Mouse (Mus musculus) stomach, embryonic 15.5 days (tissue): ENCODE data around the gene Fbh1. TPM values are rescaled to one million over a fixed set of nuclear protein-coding genes. Genes with fewer than 3 reads are reported as not detected.

Source experiments
- ATAC-seq: fragments of 200-750 bp; cut with Nextera tagmentation; 2 replicates; pipeline ENCODE4 v1.8.0; 2017; ENCODE audit warnings: low read depth, moderate number of reproducible peaks, moderate TSS enrichment; ENCODE audit not compliant: insufficient read depth, low FRiP score
- H3K27ac ChIP-seq: fragments of 300-500 bp; sonication (generic); 2 replicates; pipeline ENCODE4 v1.5.1; 2015; ENCODE audit warnings: mild to moderate bottlenecking, inconsistent platforms
- H3K27me3 ChIP-seq: fragments of 300-500 bp; sonication (generic); replicated peaks from 2 replicates; pipeline ENCODE4 v1.6.1; 2015; ENCODE audit warnings: inconsistent platforms
- H3K36me3 ChIP-seq: fragments of 300-500 bp; sonication (generic); 2 replicates; pipeline ENCODE4 v1.6.1; 2015; ENCODE audit warnings: inconsistent platforms
- H3K4me1 ChIP-seq: fragments of 300-500 bp; sonication (generic); 2 replicates; pipeline ENCODE4 v1.6.1; 2015; ENCODE audit warnings: inconsistent platforms
- H3K4me2 ChIP-seq: fragments of 300-500 bp; sonication (generic); 2 replicates; pipeline ENCODE4 v1.6.1; 2015; ENCODE audit warnings: mild to moderate bottlenecking, inconsistent platforms
- H3K4me3 ChIP-seq: fragments of 300-500 bp; sonication (generic); replicated peaks from 2 replicates; pipeline ENCODE4 v1.5.1; 2015; ENCODE audit warnings: inconsistent platforms
- H3K9ac ChIP-seq: fragments of 300-500 bp; sonication (generic); 2 replicates; pipeline ENCODE4 v1.6.1; 2015; ENCODE audit warnings: inconsistent platforms
- H3K9me3 ChIP-seq: fragments of 300-500 bp; sonication (generic); 2 replicates; pipeline ENCODE4 v1.6.1; 2016; ENCODE audit warnings: inconsistent platforms
- WGBS: fragments of 180-500 bp; shearing (Covaris S2); methylation state at CpG from one replicate; pipeline ENCODE4 v1.1.7; 2015; 5-methylcytosine and 5-hydroxymethylcytosine counted together
- polyA plus RNA-seq: library from polyadenylated mRNA; unstranded; fragments of >200 nt; fragmentation: Nextera tagmentation; extraction: Ambion mirVana; gene quantifications from 2 replicates; pipeline ENCODE4 v1.2.1, GENCODE M21; 2015

Fbh1 gene
- 111 and 113 TPM in 2 replicates for polyA plus RNA-seq

GRCm38 (mm10) chr2:11777091-11778068 is at the start of gene Fbh1, which contains the start of gene Ankrd16:
TSS of gene Fbh1 (minus strand) at chr2:11777582.
TSS of gene Ankrd16 (plus strand) at chr2:11777876.
- Histone ChIP-seq H3K4me2 (peak within 1 kb of the TSS; percentile 91), H3K4me1 (peaks cover 18% of the 10 kb centered on the region), H3K9ac (peak within 1 kb of the TSS; percentile 77), H3K27me3 (no peaks in the 10 kb centered on the region), H3K27ac (peak within 1 kb of the TSS; percentile 99), H3K9me3 (no peaks in the 10 kb centered on the region), H3K4me3 (peak within 1 kb of the TSS; percentile 73), H3K36me3 (peaks cover 10% of the 10 kb centered on the region)
- peak; percentile 97 for ATAC-seq
- WGBS = under 1% methylated on average over 72 of the region's 73 CpGs

GRCm38 (mm10) chr2:11801299-11801930 is 24.0 kb upstream of the Fbh1 start:
- no peak overlapping the region for H3K9ac ChIP-seq
- H3K36me3 ChIP-seq = no peaks in the 10 kb centered on the region
- ATAC-seq = no peak
- no peaks in the 10 kb centered on the region for H3K27me3 ChIP-seq
- H3K4me3 ChIP-seq = no peak overlapping the region
- H3K9me3 ChIP-seq = no peaks in the 10 kb centered on the region
- H3K27ac ChIP-seq = no peak overlapping the region
- no peak overlapping the region for H3K4me2 ChIP-seq
- WGBS = 83% methylated on average over 2 of the region's 2 CpGs
- H3K4me1 ChIP-seq = no peaks in the 10 kb centered on the region

DNA sequence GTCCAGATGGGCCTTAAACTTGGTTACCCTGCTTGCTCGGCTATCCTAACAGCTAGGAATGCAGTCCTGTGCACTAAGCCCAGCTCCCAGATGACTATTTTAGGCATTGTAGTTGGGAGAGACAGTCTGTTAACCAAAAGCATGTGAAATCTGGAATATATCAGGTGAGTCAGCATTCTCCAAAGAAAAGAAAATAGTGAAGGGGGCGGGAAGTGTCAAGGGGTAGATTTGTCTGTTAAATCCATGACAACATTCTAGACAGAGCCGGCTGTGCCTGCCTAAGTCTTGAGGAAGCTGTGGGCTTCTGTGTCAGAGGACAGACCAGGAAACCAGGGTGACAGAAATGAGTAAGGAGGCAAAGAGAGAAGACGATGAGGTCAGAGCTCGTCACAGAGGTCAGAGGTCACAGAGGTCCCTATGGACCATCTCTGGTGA is 20.6 kb upstream of the Fbh1 start:
- H3K9ac ChIP-seq = no peak overlapping the region
- no peaks in the 10 kb centered on the region for H3K9me3 ChIP-seq
- H3K27ac ChIP-seq = no peak overlapping the region
- no peaks in the 10 kb centered on the region for H3K4me1 ChIP-seq
- no peaks in the 10 kb centered on the region for H3K27me3 ChIP-seq
- H3K4me3 ChIP-seq = no peak overlapping the region
- ATAC-seq = 0 out of 2 replicates have a peak, but pooled peaks have one; percentile 7
- 0 out of 2 replicates have a peak, but pooled peaks cover 2% of the 10 kb centered on the region for H3K36me3 ChIP-seq
- 61% methylated on average over 5 of the region's 5 CpGs for WGBS
- H3K4me2 ChIP-seq = no peak overlapping the region

DNA sequence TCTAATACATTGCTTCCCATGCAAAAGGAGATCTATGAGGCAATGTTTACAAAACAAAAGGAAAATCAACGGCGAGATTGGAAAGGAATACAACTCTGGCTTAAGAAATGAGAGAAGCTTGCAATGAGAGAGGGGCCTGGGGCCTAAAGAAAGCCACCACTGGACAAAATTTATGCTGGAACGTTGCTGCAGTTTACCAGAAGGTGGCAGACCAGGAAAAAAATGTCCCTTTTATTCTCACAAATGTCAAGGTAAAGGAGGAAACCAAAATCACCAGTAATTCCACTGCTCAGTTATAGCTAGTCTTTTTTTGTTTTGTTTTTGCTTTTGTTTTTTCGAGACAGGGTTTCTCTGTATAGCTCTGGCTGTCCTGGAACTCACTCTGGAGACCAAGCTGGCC is 17.3 kb upstream of the Fbh1 start:
- ATAC-seq = no peak
- no peaks in the 10 kb centered on the region for H3K4me1 ChIP-seq
- no peaks in the 10 kb centered on the region for H3K27me3 ChIP-seq
- no peak overlapping the region for H3K4me3 ChIP-seq
- H3K27ac ChIP-seq = no peak overlapping the region
- WGBS = 69% methylated on average over 4 of the region's 4 CpGs
- peaks cover 16% of the 10 kb centered on the region for H3K36me3 ChIP-seq
- H3K9ac ChIP-seq = no peak overlapping the region
- no peak overlapping the region for H3K4me2 ChIP-seq
- H3K9me3 ChIP-seq = no peaks in the 10 kb centered on the region

DNA sequence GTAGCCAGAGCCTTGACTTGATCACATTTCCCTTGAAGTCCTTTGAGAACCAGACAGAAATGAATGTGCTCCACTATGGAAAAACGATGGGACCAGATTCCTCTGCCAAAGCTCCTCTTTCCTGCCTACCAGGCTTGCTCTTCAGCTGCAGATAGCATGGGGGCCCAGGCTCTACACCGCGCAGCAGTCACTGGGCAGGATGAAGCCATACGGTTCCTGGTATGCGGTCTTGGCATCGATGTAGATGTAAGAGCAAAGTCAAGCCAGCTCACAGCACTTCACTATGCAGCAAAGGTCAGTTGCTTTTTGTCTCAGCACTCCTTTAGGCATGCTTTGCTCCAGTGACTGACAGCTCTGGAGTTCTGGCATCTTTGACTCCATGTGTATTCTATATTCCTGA is 6.8 kb upstream of the Fbh1 start:
- H3K9me3 ChIP-seq = no peaks in the 10 kb centered on the region
- 91% methylated on average over 6 of the region's 6 CpGs for WGBS
- no peak for ATAC-seq
- no peaks in the 10 kb centered on the region for H3K27me3 ChIP-seq
- no peak overlapping the region for H3K4me2 ChIP-seq
- H3K4me1 ChIP-seq = peaks cover 10% of the 10 kb centered on the region
- H3K4me3 ChIP-seq = no peak overlapping the region
- peaks cover 43% of the 10 kb centered on the region for H3K36me3 ChIP-seq
- no peak overlapping the region for H3K9ac ChIP-seq
- H3K27ac ChIP-seq = no peak overlapping the region

GRCm38 (mm10) chr2:11778087-11778823 is 873 bp upstream of the Fbh1 start:
- peak; percentile 83 for ATAC-seq
- Histone ChIP-seq H3K4me2 (peak overlapping the region; percentile 91), H3K4me3 (peak overlapping the region; percentile 73), H3K9me3 (no peaks in the 10 kb centered on the region), H3K36me3 (peaks cover 18% of the 10 kb centered on the region), H3K4me1 (peaks cover 18% of the 10 kb centered on the region), H3K9ac (peak overlapping the region; percentile 77), H3K27ac (peak overlapping the region; percentile 99), H3K27me3 (no peaks in the 10 kb centered on the region)
- WGBS = under 1% methylated on average over 43 of the region's 43 CpGs

DNA sequence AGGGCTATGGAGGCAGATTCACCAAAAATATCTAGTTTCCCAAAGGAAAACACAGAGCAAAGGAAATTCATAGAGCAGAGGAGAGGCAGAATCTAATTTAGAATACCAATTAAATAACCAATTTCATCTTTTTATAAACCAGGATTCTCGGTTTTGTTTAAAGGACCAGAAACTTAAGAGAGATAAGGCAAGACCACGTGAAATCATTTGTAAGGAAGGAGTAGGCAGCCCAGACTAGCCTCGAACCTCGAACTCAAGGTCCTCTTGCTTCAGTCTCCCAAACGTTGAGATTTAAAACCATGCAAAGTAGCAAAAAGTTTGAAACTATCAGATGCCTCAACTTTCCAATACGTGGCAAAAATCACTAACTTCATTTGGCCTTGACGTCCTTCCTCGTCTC is 967 bp downstream of the Fbh1 start:
- Histone ChIP-seq H3K36me3 (no peaks in the 10 kb centered on the region), H3K4me1 (peaks cover 18% of the 10 kb centered on the region), H3K4me2 (peak overlapping the region; percentile 67), H3K27me3 (no peaks in the 10 kb centered on the region), H3K9me3 (no peaks in the 10 kb centered on the region), H3K4me3 (peak overlapping the region; percentile 73), H3K9ac (peak overlapping the region; percentile 70; the same call in 1 of the 2 replicates), H3K27ac (no peak overlapping the region)
- ATAC-seq = no peak
- 41% methylated on average over 8 of the region's 8 CpGs for WGBS

- Histone ChIP-seq H3K36me3 (no peaks in the 10 kb centered on the region), H3K9ac (no peak overlapping the region), H3K27ac (no peak overlapping the region), H3K9me3 (no peaks in the 10 kb centered on the region), H3K4me3 (no peak overlapping the region), H3K4me2 (no peak overlapping the region), H3K4me1 (peaks cover 16% of the 10 kb centered on the region), H3K27me3 (no peaks in the 10 kb centered on the region)
- WGBS = 80% methylated on average over 5 of the region's 5 CpGs
- no peak for ATAC-seq
Measured at GRCm38 (mm10) chr2:11775121-11775520, 2.3 kb downstream of the Fbh1 start.

DNA sequence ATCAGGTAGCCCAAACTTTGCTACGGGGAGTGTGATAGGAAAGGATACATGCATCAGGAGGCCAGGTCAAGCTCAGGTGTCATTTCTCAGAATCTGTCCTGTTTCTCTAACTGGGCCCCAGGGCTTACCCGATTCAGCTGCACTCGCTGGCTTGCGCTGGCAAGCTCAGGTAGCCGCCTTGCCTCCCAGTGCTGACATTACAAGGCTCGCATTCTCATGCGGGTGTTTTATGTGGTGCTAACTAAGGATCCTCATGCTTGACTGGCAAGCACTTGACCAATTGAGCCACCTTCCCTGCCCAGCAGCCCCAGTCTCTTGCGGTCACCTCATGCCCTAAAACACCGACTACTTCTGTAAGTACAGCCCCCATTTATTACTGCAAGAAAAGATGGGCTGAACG is 3.0 kb downstream of the Fbh1 start:
- no peaks in the 10 kb centered on the region for H3K27me3 ChIP-seq
- WGBS = 86% methylated on average over 10 of the region's 10 CpGs

DNA sequence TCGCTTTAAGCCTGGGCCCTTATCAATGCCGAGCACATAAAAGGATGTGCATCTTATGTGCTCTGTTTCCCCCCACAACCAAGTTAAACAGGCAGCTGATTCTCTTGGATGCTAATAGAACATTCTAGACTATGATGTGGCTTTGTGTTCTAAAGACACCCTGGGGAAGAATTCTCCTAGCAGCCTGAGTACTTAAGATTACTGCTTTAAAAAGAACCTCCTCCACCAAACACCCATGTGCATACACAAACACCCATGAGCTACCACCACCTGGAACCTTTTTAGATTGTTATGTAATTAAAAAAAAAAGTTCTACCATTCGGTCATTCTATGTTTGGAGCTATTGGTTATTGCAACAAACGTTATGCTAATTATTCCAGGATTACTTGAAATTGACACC is 5.0 kb downstream of the Fbh1 start:
- Histone ChIP-seq H3K27me3 (no peaks in the 10 kb centered on the region), H3K9me3 (no peaks in the 10 kb centered on the region), H3K36me3 (peaks cover 14% of the 10 kb centered on the region; the same call in 1 of the 2 replicates), H3K9ac (no peak overlapping the region), H3K4me2 (no peak overlapping the region), H3K4me1 (peaks cover 3% of the 10 kb centered on the region; the same call in 1 of the 2 replicates), H3K4me3 (no peak overlapping the region), H3K27ac (no peak overlapping the region)
- WGBS = 86% methylated on average over 4 of the region's 4 CpGs
- no peak for ATAC-seq

More for the DNA sequence above, 3.0 kb downstream of the Fbh1 start:
- Histone ChIP-seq H3K9ac (no peak overlapping the region), H3K4me2 (no peak overlapping the region), H3K9me3 (no peaks in the 10 kb centered on the region), H3K36me3 (peaks cover 3% of the 10 kb centered on the region; the same call in 1 of the 2 replicates), H3K27ac (no peak overlapping the region), H3K4me3 (no peak overlapping the region), H3K4me1 (peaks cover 10% of the 10 kb centered on the region)
- ATAC-seq = no peak

DNA sequence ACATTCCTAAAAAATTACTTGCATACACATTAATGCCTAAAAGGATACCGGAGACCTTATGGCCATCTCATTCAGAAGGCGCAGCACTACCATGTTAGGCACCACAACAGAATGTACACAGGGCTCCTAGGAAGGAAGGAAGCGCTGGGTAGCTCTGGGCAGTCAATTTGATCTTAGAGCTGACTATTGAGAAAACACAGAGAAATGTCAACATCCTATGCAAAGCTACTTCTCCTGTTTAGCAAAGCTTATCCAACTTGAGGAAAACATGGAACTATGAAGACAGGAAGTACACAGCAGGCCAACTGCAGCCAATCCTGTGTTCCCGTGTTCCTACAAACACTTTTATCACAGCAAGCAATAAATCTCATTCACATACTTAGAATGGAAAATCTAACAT is 5.7 kb downstream of the Fbh1 start:
- no peak overlapping the region for H3K9ac ChIP-seq
- WGBS = 84% methylated on average over 4 of the region's 4 CpGs
- H3K4me2 ChIP-seq = no peak overlapping the region
- H3K4me1 ChIP-seq = peaks cover 3% of the 10 kb centered on the region; the same call in 1 of the 2 replicates
- no peak for ATAC-seq
- H3K27me3 ChIP-seq = no peaks in the 10 kb centered on the region
- peaks cover 21% of the 10 kb centered on the region for H3K36me3 ChIP-seq
- H3K4me3 ChIP-seq = no peak overlapping the region
- H3K27ac ChIP-seq = no peak overlapping the region
- no peaks in the 10 kb centered on the region for H3K9me3 ChIP-seq
